Mouse (Mus musculus) large intestine, adult 2 months (tissue): Measurements from ENCODE around the gene Kalrn. TPM values are rescaled to one million over a fixed set of nuclear protein-coding genes. Genes with fewer than 3 reads are reported as not detected.

Experiments used
- DNase-seq: peaks from one replicate; pipeline ENCODE4 v3.0.0-alpha.2; 2012; ENCODE audit warnings: low read depth, low spot score
- WGBS: fragments of 180-500 bp; shearing (Covaris S2); methylation state at CpG from one replicate; pipeline ENCODE4 v1.1.7; 2018; 5-methylcytosine and 5-hydroxymethylcytosine counted together
- polyA plus RNA-seq: library from polyadenylated mRNA; depleted of rRNA; stranded (reverse); fragments of >200 nt; gene quantifications from 2 replicates; pipeline ENCODE4 v1.2.3, GENCODE M21; 2012

Kalrn gene
- polyA plus RNA-seq, 1 experiment, result 21.4 TPM

DNA sequence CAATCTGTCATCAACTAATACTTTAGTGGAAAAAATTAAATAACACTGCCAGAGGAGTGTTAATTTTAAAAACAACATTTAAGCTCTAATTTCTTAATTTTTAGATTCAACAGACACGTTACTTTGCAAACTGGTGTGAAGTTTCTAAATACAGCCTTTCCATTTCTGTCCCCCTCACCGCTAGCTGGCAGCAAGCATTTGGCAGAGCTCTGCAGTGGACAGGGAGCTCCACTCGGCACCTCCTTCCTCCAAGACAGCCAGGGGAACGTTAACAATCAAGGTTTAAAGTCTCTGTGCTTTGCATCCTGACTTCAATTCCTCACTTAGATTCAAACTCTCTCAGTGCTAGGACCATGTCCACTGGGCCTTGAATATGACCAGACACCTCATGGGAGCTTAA is 106.7 kb downstream of the Kalrn start:
- 48% methylated on average over 4 of the region's 4 CpGs for WGBS
- DNase-seq, result no peak

- WGBS, result 65% methylated on average over 7 of the region's 7 CpGs
- no peak for DNase-seq
Observed at GRCm38 (mm10) chr16:34456314-34456713, 117.0 kb downstream of the Kalrn start.

DNA sequence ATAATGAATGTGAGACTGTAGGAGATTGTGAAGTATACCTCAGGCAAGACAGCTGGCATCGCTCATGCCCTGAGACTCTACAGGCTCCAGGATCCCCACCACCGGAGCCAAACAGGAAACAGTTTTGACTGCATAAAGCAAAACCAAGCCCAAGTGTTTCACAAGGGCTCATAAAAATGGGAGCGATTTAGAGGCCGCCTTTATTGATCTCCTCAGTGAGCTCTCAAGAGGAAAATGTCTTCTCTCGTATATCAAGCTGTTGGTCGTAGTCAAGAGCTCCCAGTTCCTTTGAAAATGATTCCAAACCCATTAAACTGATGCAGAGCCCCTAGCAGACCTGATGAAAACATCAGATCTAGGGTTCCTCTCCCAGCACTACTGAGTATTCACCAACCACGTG is 127.7 kb downstream of the Kalrn start:
- peak; percentile 28 for DNase-seq
- 23% methylated on average over 7 of the region's 7 CpGs for WGBS

- WGBS, result 54% methylated on average over 2 of the region's 2 CpGs
- no peak for DNase-seq
Observed at GRCm38 (mm10) chr16:34441704-34442103, 131.6 kb downstream of the Kalrn start.

DNA sequence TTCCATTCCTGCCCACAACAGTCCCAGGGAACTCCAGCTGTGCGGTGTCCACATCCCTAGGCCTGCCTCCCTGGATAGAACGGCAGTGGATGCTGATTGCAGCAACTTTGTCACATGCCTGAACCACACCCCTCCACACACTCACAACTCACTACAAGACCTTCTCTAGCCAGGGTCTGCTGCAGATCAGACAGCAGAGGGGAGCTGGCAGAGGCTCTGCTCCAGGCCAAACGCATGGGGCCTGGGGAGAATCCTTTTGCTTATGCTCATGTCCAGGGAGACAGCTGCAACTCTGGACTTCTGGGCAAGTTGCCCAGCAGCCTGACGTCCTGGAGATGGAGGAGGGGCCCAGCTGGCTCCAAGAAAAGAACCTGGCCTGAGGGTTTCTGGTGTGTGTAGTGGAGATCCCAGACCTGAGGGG is 132.3 kb downstream of the Kalrn start:
- 27% methylated on average over 4 of the region's 4 CpGs for WGBS
- no peak for DNase-seq

- no peak for DNase-seq
- 75% methylated on average over 8 of the region's 8 CpGs for WGBS
Observed at GRCm38 (mm10) chr16:34440019-34440615, 133.2 kb downstream of the Kalrn start.

DNA sequence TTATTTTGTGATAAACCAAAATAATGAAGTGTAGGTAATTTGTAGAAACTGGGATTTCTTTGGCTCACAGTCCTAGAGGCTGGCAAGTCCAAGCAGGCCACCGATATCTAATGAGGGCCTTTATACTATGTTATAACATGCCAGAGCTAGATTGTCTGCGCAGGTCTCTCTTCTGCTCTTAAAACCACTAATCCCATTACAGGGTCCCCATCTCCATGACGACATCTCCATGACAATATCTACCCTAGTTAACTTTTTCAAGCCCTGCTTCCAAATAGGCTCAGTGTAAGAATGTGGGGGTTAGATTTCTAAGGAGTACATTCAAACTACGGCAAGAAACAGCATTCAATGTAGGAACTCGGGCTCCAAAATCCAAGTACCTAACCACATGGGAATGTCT is 143.2 kb downstream of the Kalrn start:
- DNase-seq, result no peak
- 88% methylated on average over 5 of the region's 5 CpGs for WGBS

- DNase-seq, result no peak
- 67% methylated on average over 5 of the region's 5 CpGs for WGBS
Observed at GRCm38 (mm10) chr16:34427654-34428053, 145.7 kb downstream of the Kalrn start.

DNA sequence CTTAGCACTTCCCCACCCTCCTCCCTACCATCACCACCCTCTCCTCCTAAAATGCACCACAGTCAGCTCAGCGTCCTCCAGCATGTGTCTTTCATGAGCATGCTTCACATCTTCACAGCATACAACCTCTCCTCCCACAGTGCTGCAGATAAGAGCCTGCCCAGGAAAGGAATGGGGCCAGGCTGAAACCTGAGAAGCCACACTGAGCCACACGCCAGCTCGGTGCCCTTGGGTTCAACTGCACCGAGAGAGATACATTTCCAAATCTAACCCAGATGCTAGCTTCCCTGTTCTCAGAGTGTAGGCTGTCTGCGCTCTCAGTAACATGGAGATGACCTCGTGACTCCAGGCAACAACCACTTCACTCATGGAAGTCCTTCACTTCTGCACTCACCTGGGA is 151.9 kb downstream of the Kalrn start:
- 42% methylated on average over 6 of the region's 6 CpGs for WGBS

DNA sequence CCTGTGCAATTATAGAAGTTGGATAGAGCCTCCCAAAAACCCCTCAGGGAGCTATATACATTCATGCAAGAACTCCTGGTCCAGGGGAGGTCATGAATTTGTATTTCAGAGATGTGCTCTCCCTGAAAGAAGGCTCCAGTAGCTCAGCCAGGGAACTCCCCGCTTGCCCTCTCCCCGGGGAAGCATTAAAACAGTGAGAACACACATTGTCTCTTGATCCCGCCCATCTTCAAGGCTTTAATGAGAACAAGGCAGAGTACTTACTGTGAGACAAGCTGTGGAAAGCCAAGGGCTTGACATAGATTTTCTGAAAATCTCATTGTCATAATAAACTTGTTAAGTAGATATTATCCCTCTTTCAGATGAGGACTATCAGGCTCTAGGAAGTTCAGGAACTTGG is 155.4 kb downstream of the Kalrn start:
- 55% methylated on average over 3 of the region's 3 CpGs for WGBS
- DNase-seq, result no peak

More for the DNA sequence above, 151.9 kb downstream of the Kalrn start:
- no peak for DNase-seq

DNA sequence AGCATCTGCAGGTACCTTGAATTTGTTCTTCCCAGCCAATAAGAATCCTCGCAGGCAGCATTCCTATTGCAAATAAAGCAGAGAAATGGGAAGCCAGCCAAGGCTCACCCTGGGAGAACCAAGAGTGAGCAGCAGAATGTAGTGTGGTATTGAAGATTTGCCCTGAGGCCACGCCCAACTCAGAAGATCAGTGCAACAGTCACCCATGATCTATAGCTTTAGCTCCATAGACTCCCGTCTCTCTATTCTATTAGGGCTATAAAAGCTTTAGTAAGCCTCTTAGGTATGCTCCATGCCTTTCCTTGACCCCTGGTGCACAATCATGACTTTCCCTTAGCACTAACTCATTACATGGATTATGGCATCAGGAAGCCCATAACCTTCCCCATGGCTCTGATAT is 155.9 kb downstream of the Kalrn start:
- WGBS, result 41% methylated on average over 3 of the region's 3 CpGs
- no peak for DNase-seq

DNA sequence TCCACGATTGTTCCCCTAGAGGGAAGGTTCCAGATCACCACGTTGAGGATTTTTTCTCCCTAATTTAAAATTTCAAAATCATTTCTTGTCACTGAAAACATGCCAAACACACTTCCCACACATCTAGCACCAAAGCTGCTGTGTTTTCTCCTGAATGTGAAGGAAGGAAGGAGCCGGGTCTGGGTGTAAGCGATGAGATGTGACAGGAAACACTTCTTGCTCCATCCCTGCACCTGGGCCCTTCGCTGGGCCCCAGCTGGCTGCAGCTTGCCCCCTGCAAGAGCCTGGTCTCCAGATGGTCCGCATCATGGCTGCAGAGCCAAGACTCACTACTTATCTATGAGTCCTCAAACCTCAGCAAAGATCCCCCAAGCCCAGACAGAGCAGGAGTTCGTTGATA is 158.8 kb downstream of the Kalrn start:
- WGBS, result 58% methylated on average over 7 of the region's 7 CpGs
- no peak for DNase-seq

DNA sequence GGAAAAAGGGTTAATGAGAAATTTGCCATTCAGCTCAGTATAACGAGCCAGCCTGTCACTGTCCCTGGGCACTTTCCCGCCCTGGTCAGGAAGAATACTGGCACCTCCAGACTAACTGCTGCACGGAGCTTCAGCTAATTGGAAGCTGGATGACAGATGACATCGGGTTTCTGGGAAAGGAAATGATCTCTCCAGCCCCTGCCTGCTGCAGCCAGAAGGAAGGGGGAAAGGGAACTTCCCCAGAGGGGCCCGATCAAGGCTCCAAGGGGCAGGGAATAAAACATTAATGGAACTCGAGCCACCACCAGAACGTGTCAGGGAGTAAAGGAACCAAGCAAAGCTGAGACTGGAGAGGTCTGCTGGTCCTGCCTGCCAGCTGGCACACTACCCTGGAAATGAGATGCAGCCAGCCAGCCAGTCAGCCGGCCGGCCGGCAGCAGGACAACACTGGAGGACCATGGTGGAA is 159.4 kb downstream of the Kalrn start:
- WGBS, result 42% methylated on average over 10 of the region's 10 CpGs
- no peak for DNase-seq

- DNase-seq, result no peak
- 87% methylated on average over 8 of the region's 8 CpGs for WGBS
Observed at GRCm38 (mm10) chr16:34407036-34407435, 166.3 kb downstream of the Kalrn start.

GRCm38 (mm10) chr16:34405094-34405493 is 168.2 kb downstream of the Kalrn start:
- WGBS, result 53% methylated on average over 5 of the region's 5 CpGs
- DNase-seq, result no peak

- 65% methylated on average over 1 of the region's 1 CpGs for WGBS
- no peak for DNase-seq
Observed at GRCm38 (mm10) chr16:34401216-34401615, 172.1 kb downstream of the Kalrn start.

DNA sequence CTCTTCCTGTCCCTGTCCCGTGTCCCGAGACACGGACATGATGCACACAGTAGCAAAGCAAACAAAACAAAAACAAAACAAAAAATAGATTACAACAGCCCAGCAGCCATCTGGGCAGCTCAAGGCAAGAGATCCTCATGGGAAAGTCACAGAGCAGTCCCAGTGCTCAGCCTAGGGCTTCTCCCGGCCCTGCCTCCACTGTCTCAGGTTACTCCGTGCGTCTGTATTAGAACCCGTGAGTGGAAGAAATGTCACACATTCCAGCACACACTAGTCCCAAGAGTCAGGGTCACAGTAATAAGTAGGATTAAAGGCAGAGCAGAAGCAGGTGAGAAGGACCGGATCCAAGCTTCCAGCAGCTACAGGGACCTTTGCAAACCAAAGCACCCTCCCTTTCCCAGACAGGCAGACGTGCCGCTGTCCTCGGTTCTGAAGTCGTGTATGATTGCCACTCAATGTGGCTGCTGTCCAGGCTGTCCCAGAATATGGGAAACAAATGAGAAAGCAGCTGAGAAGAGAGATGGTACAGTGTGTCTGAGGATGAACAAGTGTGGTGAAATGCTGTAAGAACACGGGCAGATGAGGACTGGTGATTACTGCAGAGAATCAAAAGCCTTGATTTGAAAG is 173.1 kb downstream of the Kalrn start:
- DNase-seq, result no peak
- 43% methylated on average over 13 of the region's 13 CpGs for WGBS

DNA sequence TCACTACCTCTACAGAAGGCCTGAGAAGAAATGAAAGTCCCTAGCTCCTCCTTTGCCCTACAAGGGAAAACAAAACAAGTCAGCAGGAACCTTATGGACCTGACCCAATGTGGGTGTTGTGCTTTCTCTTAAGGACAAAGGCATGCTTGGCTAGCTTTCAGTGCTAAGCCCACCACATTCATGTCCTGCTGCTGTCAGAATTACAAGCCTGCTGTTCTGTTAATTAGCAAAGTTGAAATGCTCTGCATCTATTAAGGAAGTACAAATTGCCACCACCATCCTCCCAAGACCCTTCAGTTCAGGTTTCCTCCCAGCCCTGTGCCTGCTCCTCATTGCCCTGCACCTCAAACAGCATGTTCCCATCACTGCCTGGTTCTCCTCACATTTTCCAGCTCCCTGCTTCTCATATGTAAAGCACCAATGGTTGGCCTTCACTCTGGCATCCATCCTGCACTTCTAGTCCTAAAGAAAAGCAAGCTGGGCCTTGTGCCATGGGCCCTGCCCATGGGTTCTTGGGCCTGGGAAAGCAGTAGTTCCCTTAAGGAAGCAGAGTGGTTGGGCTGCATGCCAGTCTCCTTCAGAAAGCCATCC is 178.0 kb downstream of the Kalrn start:
- DNase-seq, result no peak

GRCm38 (mm10) chr16:34389520-34390271 is 183.6 kb downstream of the Kalrn start:
- DNase-seq, result no peak
- 55% methylated on average over 5 of the region's 5 CpGs for WGBS

DNA sequence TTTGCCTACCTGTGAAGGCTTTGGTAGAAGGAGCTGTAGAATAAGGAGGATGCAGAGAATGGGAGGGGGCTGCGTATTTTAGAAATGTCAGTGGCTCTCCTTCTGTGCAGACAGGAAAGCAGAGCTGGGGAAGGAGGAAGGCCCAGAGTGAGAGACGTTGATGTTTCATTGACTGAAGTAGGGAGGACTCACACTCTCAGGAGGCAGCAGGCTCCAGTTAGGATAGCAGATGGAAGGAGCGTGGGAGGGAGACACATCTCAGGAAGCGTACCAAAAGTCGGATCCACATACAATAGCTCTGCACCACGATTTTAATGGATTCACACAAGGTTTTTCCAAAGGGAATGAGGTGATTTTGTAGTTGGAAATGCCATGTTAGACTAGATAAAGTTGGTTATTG is 184.5 kb downstream of the Kalrn start:
- no peak for DNase-seq
- 81% methylated on average over 6 of the region's 6 CpGs for WGBS

DNA sequence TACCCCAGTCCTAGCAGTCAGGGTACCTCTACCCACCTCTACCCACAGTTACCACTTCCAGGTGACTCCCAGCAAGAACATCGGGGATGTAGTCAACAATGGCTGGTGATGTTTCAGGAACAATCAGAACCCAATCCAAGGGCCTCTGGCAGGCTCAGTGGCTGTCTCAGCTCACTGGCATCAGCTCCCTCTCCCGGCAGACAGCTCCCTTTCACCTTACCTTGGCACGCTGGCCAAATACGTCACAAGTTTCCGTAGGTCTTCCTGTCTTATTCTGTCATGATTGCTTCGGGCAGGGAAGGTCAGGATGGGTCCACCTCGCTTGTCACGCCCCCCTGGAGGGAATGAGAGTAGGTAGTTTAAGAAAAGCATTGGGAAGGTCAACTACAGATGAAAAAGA is 188.3 kb downstream of the Kalrn start:
- 84% methylated on average over 8 of the region's 8 CpGs for WGBS
- DNase-seq, result no peak
